Mouse (Mus musculus): ENCODE results near the gene Bag1. TPM values are rescaled to one million over a fixed set of nuclear protein-coding genes. Genes with fewer than 3 reads are reported as not detected.
A peak's percentile ranks its signal among the peaks of the same experiment; 100 is the strongest.

Gene Bag1
- polyA plus RNA-seq, 1 experiment from 2014 or later, result 208 TPM

- H3K9ac ChIP-seq, result no peak overlapping the region
- no peak overlapping the region for H3K27ac ChIP-seq
- ATAC-seq (ENCODE audit: borderline replicate concordance, extremely low read depth, low FRiP score, low TSS enrichment), result no peak
- WGBS, result 77% methylated on average over 4 of the region's 4 CpGs
- no peaks in the 10 kb centered on the region for H3K27me3 ChIP-seq
- no peaks in the 10 kb centered on the region for H3K36me3 ChIP-seq
- H3K4me3 ChIP-seq, result no peak overlapping the region
- H3K9me3 ChIP-seq, result no peaks in the 10 kb centered on the region
- no peak overlapping the region for H3K4me2 ChIP-seq
- H3K4me1 ChIP-seq, result no peaks in the 10 kb centered on the region
Measured at GRCm38 (mm10) chr4:40900612-40901011, 47.5 kb downstream of the Bag1 start.

GRCm38 (mm10) chr4:40900071-40900470, 48.0 kb downstream of the Bag1 start:
- Histone ChIP-seq H3K9me3 (no peaks in the 10 kb centered on the region), H3K4me1 (no peaks in the 10 kb centered on the region), H3K27ac (no peak overlapping the region), H3K36me3 (no peaks in the 10 kb centered on the region), H3K27me3 (no peaks in the 10 kb centered on the region), H3K9ac (no peak overlapping the region), H3K4me3 (no peak overlapping the region), H3K4me2 (no peak overlapping the region)
- 85% methylated on average over 3 of the region's 3 CpGs for WGBS
- ATAC-seq (ENCODE audit: borderline replicate concordance, extremely low read depth, low FRiP score, low TSS enrichment), result no peak

- Histone ChIP-seq H3K9ac (no peak overlapping the region), H3K4me3 (no peak overlapping the region), H3K27ac (no peak overlapping the region), H3K9me3 (no peaks in the 10 kb centered on the region), H3K4me2 (no peak overlapping the region), H3K36me3 (no peaks in the 10 kb centered on the region), H3K27me3 (no peaks in the 10 kb centered on the region), H3K4me1 (no peaks in the 10 kb centered on the region)
- 54% methylated on average over 2 of the region's 2 CpGs for whole genome bisulfite sequencing
- ATAC-seq (ENCODE audit: borderline replicate concordance, extremely low read depth, low FRiP score, low TSS enrichment), result no peak
Measured at GRCm38 (mm10) chr4:40899264-40899663, 48.8 kb downstream of the Bag1 start.

- Histone ChIP-seq H3K9me3 (no peaks in the 10 kb centered on the region), H3K27me3 (no peaks in the 10 kb centered on the region), H3K4me3 (no peak overlapping the region), H3K4me1 (no peaks in the 10 kb centered on the region), H3K36me3 (no peaks in the 10 kb centered on the region), H3K9ac (no peak overlapping the region), H3K27ac (no peak overlapping the region; the same call in 1 of the 2 replicates), H3K4me2 (no peak overlapping the region)
- WGBS, result 73% methylated on average over 6 of the region's 6 CpGs
- ATAC-seq (ENCODE audit: borderline replicate concordance, extremely low read depth, low FRiP score, low TSS enrichment), result peak; percentile 62; the same call in 1 of the 2 replicates
Measured at GRCm38 (mm10) chr4:40898476-40899044, 49.5 kb downstream of the Bag1 start.

- 98% methylated on average over 2 of the region's 2 CpGs for WGBS
- Histone ChIP-seq H3K9me3 (no peaks in the 10 kb centered on the region), H3K9ac (no peak overlapping the region), H3K4me3 (no peak overlapping the region), H3K27me3 (no peaks in the 10 kb centered on the region), H3K36me3 (no peaks in the 10 kb centered on the region), H3K4me2 (no peak overlapping the region), H3K27ac (no peak overlapping the region), H3K4me1 (no peaks in the 10 kb centered on the region)
- no peak for ATAC-seq (ENCODE audit: borderline replicate concordance, extremely low read depth, low FRiP score, low TSS enrichment)
Measured at GRCm38 (mm10) chr4:40895646-40896045, 52.4 kb downstream of the Bag1 start.

DNA sequence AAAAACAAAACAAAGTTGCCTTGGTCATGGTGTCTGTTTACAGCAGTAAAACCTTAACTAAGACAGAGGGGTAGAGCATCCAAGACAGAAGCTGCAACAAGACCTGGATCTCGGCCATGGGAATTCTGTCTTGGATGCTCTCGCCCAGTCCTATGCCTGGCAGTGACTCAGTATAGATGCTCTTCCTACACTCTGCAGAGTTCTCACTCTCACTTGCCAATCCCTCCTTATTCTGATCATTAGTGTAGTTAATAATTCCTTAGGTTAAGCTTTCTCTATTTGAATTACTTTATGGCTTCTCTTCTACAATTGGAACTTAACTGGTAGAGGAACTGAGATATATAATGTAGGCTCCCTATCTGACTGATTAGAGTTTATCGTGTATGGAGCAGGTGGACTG, 53.0 kb downstream of the Bag1 start:
- Histone ChIP-seq H3K4me3 (no peak overlapping the region), H3K4me2 (no peak overlapping the region), H3K27me3 (no peaks in the 10 kb centered on the region), H3K9me3 (no peaks in the 10 kb centered on the region), H3K27ac (no peak overlapping the region), H3K4me1 (no peaks in the 10 kb centered on the region), H3K9ac (no peak overlapping the region), H3K36me3 (no peaks in the 10 kb centered on the region)
- 89% methylated on average over 3 of the region's 3 CpGs for WGBS
- no peak for ATAC-seq (ENCODE audit: borderline replicate concordance, extremely low read depth, low FRiP score, low TSS enrichment)

GRCm38 (mm10) chr4:40891206-40891605, 56.9 kb downstream of the Bag1 start:
- no peaks in the 10 kb centered on the region for H3K4me1 ChIP-seq
- no peak overlapping the region for H3K9ac ChIP-seq
- H3K9me3 ChIP-seq, result no peaks in the 10 kb centered on the region
- no peak overlapping the region for H3K4me2 ChIP-seq
- WGBS, result 63% methylated on average over 5 of the region's 5 CpGs
- H3K36me3 ChIP-seq, result no peaks in the 10 kb centered on the region
- H3K27me3 ChIP-seq, result no peaks in the 10 kb centered on the region
- no peak overlapping the region for H3K4me3 ChIP-seq
- ATAC-seq (ENCODE audit: borderline replicate concordance, extremely low read depth, low FRiP score, low TSS enrichment), result no peak
- no peak overlapping the region for H3K27ac ChIP-seq

DNA sequence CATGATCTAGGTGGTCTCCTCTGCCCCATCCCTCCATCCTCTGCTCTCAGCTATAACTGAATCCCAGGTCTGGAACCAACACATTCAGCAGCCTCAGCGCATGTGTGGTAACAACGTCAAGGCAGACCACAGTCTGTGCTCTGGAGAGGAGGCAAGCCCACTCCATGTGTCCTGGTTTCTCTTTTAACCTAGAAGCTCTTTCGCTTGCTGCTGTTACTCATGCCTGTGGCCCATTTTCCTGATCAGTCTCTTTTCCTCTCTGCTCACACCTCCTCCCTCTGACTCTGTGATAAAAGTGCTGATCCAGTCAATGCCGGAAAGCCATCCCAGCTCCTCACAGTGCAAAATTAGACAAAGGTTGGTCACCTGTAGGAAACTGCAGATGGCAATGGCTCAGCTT, 58.1 kb downstream of the Bag1 start:
- Histone ChIP-seq H3K36me3 (no peaks in the 10 kb centered on the region), H3K4me1 (0 out of 2 replicates have a peak, but pooled peaks cover under 1% of the 10 kb centered on the region), H3K9ac (no peak overlapping the region), H3K9me3 (no peaks in the 10 kb centered on the region), H3K4me2 (no peak overlapping the region), H3K4me3 (no peak overlapping the region), H3K27me3 (no peaks in the 10 kb centered on the region), H3K27ac (no peak overlapping the region)
- 82% methylated on average over 4 of the region's 4 CpGs for WGBS
- ATAC-seq (ENCODE audit: borderline replicate concordance, extremely low read depth, low FRiP score, low TSS enrichment), result no peak

DNA sequence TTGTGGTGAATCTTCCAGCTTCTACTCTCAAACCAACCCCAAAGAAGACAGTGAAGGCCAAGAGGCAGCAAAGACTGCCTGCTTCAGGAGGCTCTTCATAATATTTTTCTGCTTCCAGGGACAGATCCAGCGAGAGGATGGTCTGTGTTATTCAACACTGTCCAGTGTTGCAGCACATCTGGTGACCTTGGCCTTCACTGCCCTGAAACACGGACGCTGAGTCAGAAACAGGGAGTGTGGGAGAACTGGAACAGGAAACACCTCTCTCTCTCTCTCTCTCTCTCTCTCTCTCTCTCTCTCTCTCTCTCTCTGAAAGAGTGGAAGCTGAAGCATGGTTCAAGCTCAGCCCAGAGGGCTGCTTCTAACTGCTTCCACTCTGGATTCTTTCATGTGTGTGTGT, 58.8 kb downstream of the Bag1 start:
- 16% methylated on average over 3 of the region's 3 CpGs for WGBS
- H3K27ac ChIP-seq, result no peak overlapping the region

GRCm38 (mm10) chr4:40888839-40889238, 59.3 kb downstream of the Bag1 start:
- no peaks in the 10 kb centered on the region for H3K27me3 ChIP-seq
- H3K36me3 ChIP-seq, result no peaks in the 10 kb centered on the region
- no peaks in the 10 kb centered on the region for H3K9me3 ChIP-seq
- H3K4me3 ChIP-seq, result no peak overlapping the region
- no peak overlapping the region for H3K27ac ChIP-seq
- 62% methylated on average over 11 of the region's 11 CpGs for WGBS
- no peak overlapping the region for H3K4me2 ChIP-seq
- no peak overlapping the region for H3K9ac ChIP-seq
- H3K4me1 ChIP-seq, result 0 out of 2 replicates have a peak, but pooled peaks cover 6% of the 10 kb centered on the region
- no peak for ATAC-seq (ENCODE audit: borderline replicate concordance, extremely low read depth, low FRiP score, low TSS enrichment)

More for the DNA sequence above, 58.8 kb downstream of the Bag1 start:
- Histone ChIP-seq H3K36me3 (no peaks in the 10 kb centered on the region), H3K27me3 (no peaks in the 10 kb centered on the region), H3K4me2 (no peak overlapping the region), H3K9ac (no peak overlapping the region), H3K4me3 (no peak overlapping the region), H3K9me3 (no peaks in the 10 kb centered on the region), H3K4me1 (0 out of 2 replicates have a peak, but pooled peaks cover 6% of the 10 kb centered on the region)
- ATAC-seq (ENCODE audit: borderline replicate concordance, extremely low read depth, low FRiP score, low TSS enrichment), result no peak

Small RNA genes lying within 50 kb of the gene (microRNA-seq; reads per million reads assigned to microRNA genes)
- gene Mir3094, result 1.3 reads per million

Other genes starting within 250 kb of the Bag1 start
- gene Aptx, start 245.1 kb downstream of the Bag1 start, polyA plus RNA-seq (2015; fragmentation: Nextera tagmentation; extraction: Ambion mirVana), result 27.1 and 28.6 TPM in 2 replicates
- gene Dnaja1, start 226.1 kb downstream of the Bag1 start, polyA plus RNA-seq (2015; fragmentation: Nextera tagmentation; extraction: Ambion mirVana), result 422 and 428 TPM in 2 replicates
- gene Smu1, start 190.4 kb downstream of the Bag1 start, polyA plus RNA-seq (2015; fragmentation: Nextera tagmentation; extraction: Ambion mirVana), result 155 and 161 TPM in 2 replicates
- gene B4galt1, start 94.3 kb downstream of the Bag1 start, polyA plus RNA-seq (2015; fragmentation: Nextera tagmentation; extraction: Ambion mirVana), result 70.0 and 74.5 TPM in 2 replicates
- gene Spink4, start 28.2 kb downstream of the Bag1 start, polyA plus RNA-seq (2015; fragmentation: Nextera tagmentation; extraction: Ambion mirVana), result 0.75 and 0.98 TPM in 2 replicates
- gene Chmp5, start 113 bp upstream of the Bag1 start, polyA plus RNA-seq (2015; fragmentation: Nextera tagmentation; extraction: Ambion mirVana), result 105 and 112 TPM in 2 replicates
- 77.6 and 80.9 TPM in 2 replicates for gene Nfx1, start 22.6 kb upstream of the Bag1 start, polyA plus RNA-seq (2015; fragmentation: Nextera tagmentation; extraction: Ambion mirVana)
- gene Aqp7, start 99.8 kb upstream of the Bag1 start, polyA plus RNA-seq (2015; fragmentation: Nextera tagmentation; extraction: Ambion mirVana), result 0.28 TPM in 1 of 2 replicates, not detected in the other
- 1.3 and 2.2 TPM in 2 replicates for gene Aqp3, start 149.9 kb upstream of the Bag1 start, polyA plus RNA-seq (2015; fragmentation: Nextera tagmentation; extraction: Ambion mirVana)
- gene Nol6, start 176.2 kb upstream of the Bag1 start, polyA plus RNA-seq (2015; fragmentation: Nextera tagmentation; extraction: Ambion mirVana), result 20.6 and 21.9 TPM in 2 replicates
- 75.3 and 82.0 TPM in 2 replicates for gene Ube2r2, start 187.4 kb upstream of the Bag1 start, polyA plus RNA-seq (2015; fragmentation: Nextera tagmentation; extraction: Ambion mirVana)